Mouse (Mus musculus) neural tube, embryonic 11.5 days (tissue): Measurements from ENCODE around the gene Pld2. TPM values are rescaled to one million over a fixed set of nuclear protein-coding genes. Genes with fewer than 3 reads are reported as not detected.

ENCODE experiments used
- ATAC-seq: fragments of 200-750 bp; cut with Nextera tagmentation; 2 replicates; pipeline ENCODE4 v1.8.0; 2017; ENCODE audit warnings: moderate number of reproducible peaks, mild to moderate bottlenecking, moderate TSS enrichment, moderate library complexity; ENCODE audit not compliant: insufficient read depth, low FRiP score, low TSS enrichment
- DNase-seq: peaks from one replicate; pipeline ENCODE4 v3.0.0-alpha.2; 2015; ENCODE audit warnings: low spot score
- H3K27ac ChIP-seq: fragments of 300-500 bp; sonication (generic); 2 replicates; pipeline ENCODE4 v1.5.1; 2014; ENCODE audit warnings: low read depth, mild to moderate bottlenecking, low read length
- H3K27me3 ChIP-seq: fragments of 300-500 bp; sonication (generic); 2 replicates; pipeline ENCODE4 v1.6.1; 2014; ENCODE audit warnings: mild to moderate bottlenecking, low read length, mixed read lengths; ENCODE audit not compliant: control insufficient read depth, insufficient read depth
- H3K36me3 ChIP-seq: fragments of 300-500 bp; sonication (generic); 2 replicates; pipeline ENCODE4 v1.6.1; 2014; ENCODE audit warnings: mild to moderate bottlenecking, low read length, moderate library complexity, mixed read lengths; ENCODE audit not compliant: control insufficient read depth, insufficient read depth
- H3K4me1 ChIP-seq: fragments of 300-500 bp; sonication (generic); 2 replicates; pipeline ENCODE4 v1.6.1; 2014; ENCODE audit warnings: low read length, mixed read lengths; ENCODE audit not compliant: control insufficient read depth, insufficient read depth
- H3K4me2 ChIP-seq: fragments of 300-500 bp; sonication (generic); 2 replicates; pipeline ENCODE4 v1.6.1; 2014; ENCODE audit warnings: low read depth, mild to moderate bottlenecking, moderate library complexity
- H3K4me3 ChIP-seq: fragments of 300-500 bp; sonication (generic); 2 replicates; pipeline ENCODE4 v1.5.1; 2014; ENCODE audit warnings: low read depth, low read length
- H3K9ac ChIP-seq: fragments of 300-500 bp; sonication (generic); 2 replicates; pipeline ENCODE4 v1.6.1; 2014; ENCODE audit warnings: mild to moderate bottlenecking, low read length
- H3K9me3 ChIP-seq: fragments of 300-500 bp; sonication (generic); 2 replicates; pipeline ENCODE4 v1.6.1; 2016; ENCODE audit warnings: low read length; ENCODE audit not compliant: control insufficient read depth
- WGBS: fragments of 180-500 bp; shearing (Covaris S2); extraction: QIAGEN DNeasy Blood & Tissue Kit; methylation state at CpG from one replicate; pipeline ENCODE4 v1.1.7; 2014; 5-methylcytosine and 5-hydroxymethylcytosine counted together
- polyA plus RNA-seq: library from polyadenylated mRNA; unstranded; fragments of >200 nt; fragmentation: Nextera tagmentation; extraction: Ambion mirVana; gene quantifications from 2 replicates; pipeline ENCODE4 v1.2.1, GENCODE M21; 2014

Gene Pld2
- polyA plus RNA-seq, 1 experiment from 2014 or later, result 2.9 TPM

GRCm38 (mm10) chr11:70511242-70511641 lies 28.6 kb upstream of the Pld2 start:
- no peak overlapping the region for H3K9ac ChIP-seq
- H3K9me3 ChIP-seq, result no peaks in the 10 kb centered on the region
- DNase-seq, result no peak
- no peaks in the 10 kb centered on the region for H3K4me1 ChIP-seq
- no peak overlapping the region for H3K27ac ChIP-seq
- WGBS, result 80% methylated on average over 2 of the region's 2 CpGs
- H3K36me3 ChIP-seq, result no peaks in the 10 kb centered on the region
- no peak overlapping the region for H3K4me2 ChIP-seq
- H3K27me3 ChIP-seq, result no peaks in the 10 kb centered on the region
- no peak overlapping the region for H3K4me3 ChIP-seq
- ATAC-seq, result no peak

- no peak overlapping the region for H3K9ac ChIP-seq
- no peak for ATAC-seq
- H3K27me3 ChIP-seq, result no peaks in the 10 kb centered on the region
- no peaks in the 10 kb centered on the region for H3K4me1 ChIP-seq
- no peak overlapping the region for H3K4me2 ChIP-seq
- no peak overlapping the region for H3K4me3 ChIP-seq
- no peak for DNase-seq
- H3K9me3 ChIP-seq, result no peaks in the 10 kb centered on the region
- WGBS, result 95% methylated on average over 7 of the region's 7 CpGs
- no peaks in the 10 kb centered on the region for H3K36me3 ChIP-seq
- no peak overlapping the region for H3K27ac ChIP-seq
Measured at GRCm38 (mm10) chr11:70511825-70512224, 28.0 kb upstream of the Pld2 start.

- Histone ChIP-seq H3K4me1 (no peaks in the 10 kb centered on the region), H3K9ac (no peak overlapping the region), H3K4me3 (no peak overlapping the region), H3K9me3 (no peaks in the 10 kb centered on the region), H3K27ac (no peak overlapping the region), H3K27me3 (no peaks in the 10 kb centered on the region), H3K4me2 (no peak overlapping the region), H3K36me3 (no peaks in the 10 kb centered on the region)
- DNase-seq, result no peak
- no peak for ATAC-seq
- WGBS, result 87% methylated on average over 7 of the region's 7 CpGs
Measured at GRCm38 (mm10) chr11:70512709-70513342, 27.0 kb upstream of the Pld2 start.

GRCm38 (mm10) chr11:70513520-70513919 lies 26.3 kb upstream of the Pld2 start:
- H3K27ac ChIP-seq, result no peak overlapping the region
- no peak for ATAC-seq

GRCm38 (mm10) chr11:70514288-70514687 lies 25.6 kb upstream of the Pld2 start, which contains the start of gene Vmo1:
TSS of gene Vmo1 (minus strand) at chr11:70514616.
- H3K27ac ChIP-seq, result no peak within 1 kb of the TSS
- no peak for DNase-seq

More at GRCm38 (mm10) chr11:70513520-70513919, 26.3 kb upstream of the Pld2 start:
- Histone ChIP-seq H3K9ac (no peak overlapping the region), H3K4me2 (no peak overlapping the region), H3K4me3 (no peak overlapping the region), H3K9me3 (no peaks in the 10 kb centered on the region), H3K4me1 (no peaks in the 10 kb centered on the region), H3K36me3 (no peaks in the 10 kb centered on the region), H3K27me3 (no peaks in the 10 kb centered on the region)
- WGBS, result 57% methylated on average over 11 of the region's 11 CpGs
- no peak for DNase-seq

GRCm38 (mm10) chr11:70516352-70516751 lies 23.5 kb upstream of the Pld2 start:
- Histone ChIP-seq H3K4me2 (no peak overlapping the region), H3K4me3 (no peak overlapping the region), H3K9ac (no peak overlapping the region), H3K9me3 (no peaks in the 10 kb centered on the region), H3K36me3 (no peaks in the 10 kb centered on the region), H3K27me3 (no peaks in the 10 kb centered on the region), H3K27ac (no peak overlapping the region), H3K4me1 (no peaks in the 10 kb centered on the region)
- ATAC-seq, result no peak
- 26% methylated on average over 2 of the region's 2 CpGs for WGBS
- peak; percentile 17 for DNase-seq

More at GRCm38 (mm10) chr11:70514288-70514687, 25.6 kb upstream of the Pld2 start, which contains the start of gene Vmo1:
- Histone ChIP-seq H3K36me3 (no peaks in the 10 kb centered on the region), H3K4me1 (no peaks in the 10 kb centered on the region), H3K27me3 (no peaks in the 10 kb centered on the region), H3K9me3 (no peaks in the 10 kb centered on the region), H3K4me2 (no peak within 1 kb of the TSS), H3K9ac (no peak within 1 kb of the TSS), H3K4me3 (no peak within 1 kb of the TSS)
- 91% methylated on average over 7 of the region's 7 CpGs for WGBS
- ATAC-seq, result no peak

GRCm38 (mm10) chr11:70518436-70518835 lies 21.4 kb upstream of the Pld2 start:
- Histone ChIP-seq H3K4me1 (no peaks in the 10 kb centered on the region), H3K9ac (no peak overlapping the region), H3K4me2 (no peak overlapping the region), H3K36me3 (no peaks in the 10 kb centered on the region), H3K4me3 (no peak overlapping the region), H3K27me3 (no peaks in the 10 kb centered on the region), H3K9me3 (no peaks in the 10 kb centered on the region), H3K27ac (no peak overlapping the region)
- 43% methylated on average over 1 of the region's 1 CpGs for WGBS
- no peak for DNase-seq
- no peak for ATAC-seq

- H3K27ac ChIP-seq, result no peak within 1 kb of the TSS
- H3K27me3 ChIP-seq, result no peaks in the 10 kb centered on the region
- H3K4me2 ChIP-seq, result peak within 1 kb of the TSS; percentile 37
- H3K4me1 ChIP-seq, result no peaks in the 10 kb centered on the region
- WGBS, result 76% methylated on average over 10 of the region's 10 CpGs
- DNase-seq, result no peak
- peak within 1 kb of the TSS; percentile 59 for H3K9ac ChIP-seq
- no peaks in the 10 kb centered on the region for H3K9me3 ChIP-seq
- ATAC-seq, result no peak
- H3K4me3 ChIP-seq, result peak within 1 kb of the TSS; percentile 22; the same call in 1 of the 2 replicates
- H3K36me3 ChIP-seq, result no peaks in the 10 kb centered on the region
Measured at GRCm38 (mm10) chr11:70518923-70519322, 20.9 kb upstream of the Pld2 start, which contains the start of gene Gltpd2. TSS of gene Gltpd2 (plus strand) at chr11:70519196.

GRCm38 (mm10) chr11:70520178-70520769 lies 19.6 kb upstream of the Pld2 start:
- DNase-seq, result peak; percentile 55
- H3K4me2 ChIP-seq, result peak overlapping the region; percentile 37
- H3K27ac ChIP-seq, result no peak overlapping the region
- H3K9me3 ChIP-seq, result no peaks in the 10 kb centered on the region
- 10% methylated on average over 41 of the region's 41 CpGs for WGBS
- peak overlapping the region; percentile 59 for H3K9ac ChIP-seq
- H3K4me1 ChIP-seq, result no peaks in the 10 kb centered on the region
- H3K36me3 ChIP-seq, result no peaks in the 10 kb centered on the region
- 0 out of 2 replicates have a peak, but pooled peaks have one; percentile 27 for ATAC-seq
- no peaks in the 10 kb centered on the region for H3K27me3 ChIP-seq
- H3K4me3 ChIP-seq, result peak overlapping the region; percentile 22; the same call in 1 of the 2 replicates
